Mouse (Mus musculus) lung, embryonic 14.5 days (tissue): ENCODE data around the gene Ckb. TPM values are rescaled to one million over a fixed set of nuclear protein-coding genes. Genes with fewer than 3 reads are reported as not detected.

Source experiments
- ATAC-seq: fragments of 200-750 bp; cut with Nextera tagmentation; 2 replicates; pipeline ENCODE4 v1.8.0; 2017; ENCODE audit warnings: mild to moderate bottlenecking, moderate TSS enrichment, moderate library complexity; ENCODE audit not compliant: insufficient read depth
- DNase-seq: peaks from one replicate; pipeline ENCODE4 v3.0.0-alpha.2; 2015
- H3K27ac ChIP-seq: fragments of 300-500 bp; sonication (generic); 2 replicates; pipeline ENCODE4 v1.5.1; 2014; ENCODE audit warnings: low read depth, mild to moderate bottlenecking, moderate library complexity
- H3K27me3 ChIP-seq: fragments of 300-500 bp; sonication (generic); 2 replicates; pipeline ENCODE4 v1.6.1; 2014; ENCODE audit warnings: low read length, control low read depth; ENCODE audit not compliant: insufficient read depth
- H3K36me3 ChIP-seq: fragments of 300-500 bp; sonication (generic); 2 replicates; pipeline ENCODE4 v1.6.1; 2014; ENCODE audit warnings: control low read depth; ENCODE audit not compliant: insufficient read depth
- H3K4me1 ChIP-seq: fragments of 300-500 bp; sonication (generic); 2 replicates; pipeline ENCODE4 v1.6.1; 2014; ENCODE audit warnings: antibody characterized with exemption, control low read depth; ENCODE audit not compliant: insufficient read depth
- H3K4me2 ChIP-seq: fragments of 300-500 bp; sonication (generic); 2 replicates; pipeline ENCODE4 v1.6.1; 2014; ENCODE audit warnings: mild to moderate bottlenecking
- H3K4me3 ChIP-seq: fragments of 300-500 bp; sonication (generic); 2 replicates; pipeline ENCODE4 v1.5.1; 2014; ENCODE audit warnings: low read depth, low read length
- H3K9ac ChIP-seq: fragments of 300-500 bp; sonication (generic); 2 replicates; pipeline ENCODE4 v1.6.1; 2014
- H3K9me3 ChIP-seq: fragments of 300-500 bp; sonication (generic); 2 replicates; pipeline ENCODE4 v1.6.1; 2016; ENCODE audit warnings: low read depth, low read length, control low read depth
- CTCF ChIP-seq: IDR thresholded peaks from 2 replicates; pipeline ENCODE4 v1.5.1; 2016; ENCODE audit warnings: antibody characterized with exemption, low read depth
- WGBS: fragments of 180-500 bp; shearing (Covaris S2); extraction: QIAGEN DNeasy Blood & Tissue Kit; methylation state at CpG from one replicate; pipeline ENCODE4 v1.1.7; 2014; 5-methylcytosine and 5-hydroxymethylcytosine counted together
- polyA plus RNA-seq: library from polyadenylated mRNA; unstranded; fragments of >200 nt; fragmentation: Nextera tagmentation; extraction: Ambion mirVana; gene quantifications from 2 replicates; pipeline ENCODE4 v1.2.1, GENCODE M21; 2014

The Ckb gene
- polyA plus RNA-seq, 1 experiment from 2014 or later: 217 TPM

- H3K36me3 ChIP-seq: peaks cover 44% of the 10 kb centered on the region
- no peak overlapping the region for H3K4me2 ChIP-seq
- no peak for ATAC-seq
- no peak overlapping the region for H3K9ac ChIP-seq
- H3K27me3 ChIP-seq: no peaks in the 10 kb centered on the region
- WGBS: 84% methylated on average over 10 of the region's 10 CpGs
- H3K9me3 ChIP-seq: no peaks in the 10 kb centered on the region
- no peak overlapping the region for H3K4me3 ChIP-seq
- TF ChIP-seq CTCF: no peak
- H3K27ac ChIP-seq: no peak overlapping the region
- no peak for DNase-seq
- 0 out of 2 replicates have a peak, but pooled peaks cover 4% of the 10 kb centered on the region for H3K4me1 ChIP-seq
Measured at GRCm38 (mm10) chr12:111710091-111710490, 38.0 kb upstream of the Ckb start.

GRCm38 (mm10) chr12:111708181-111708580 lies 36.0 kb upstream of the Ckb start:
- no peaks in the 10 kb centered on the region for H3K27me3 ChIP-seq
- no peak for TF ChIP-seq CTCF
- DNase-seq (peak; percentile 52), ATAC-seq (no peak)
- H3K4me3 ChIP-seq: no peak overlapping the region
- no peak overlapping the region for H3K4me2 ChIP-seq
- H3K9me3 ChIP-seq: no peaks in the 10 kb centered on the region
- H3K36me3 ChIP-seq: peaks cover 40% of the 10 kb centered on the region
- H3K9ac ChIP-seq: no peak overlapping the region
- H3K4me1 ChIP-seq: peaks cover 9% of the 10 kb centered on the region; the same call in 1 of the 2 replicates
- H3K27ac ChIP-seq: no peak overlapping the region
- WGBS: 65% methylated on average over 4 of the region's 4 CpGs

- ATAC-seq (no peak), DNase-seq (peak; percentile 37)
- H3K9me3 ChIP-seq: no peaks in the 10 kb centered on the region
- no peak overlapping the region for H3K4me2 ChIP-seq
- no peak overlapping the region for H3K4me3 ChIP-seq
- no peaks in the 10 kb centered on the region for H3K27me3 ChIP-seq
- no peak for TF ChIP-seq CTCF
- peaks cover 32% of the 10 kb centered on the region for H3K36me3 ChIP-seq
- H3K27ac ChIP-seq: peak overlapping the region; percentile 20; the same call in 1 of the 2 replicates
- H3K9ac ChIP-seq: no peak overlapping the region
- 35% methylated on average over 15 of the region's 15 CpGs for WGBS
- peaks cover 9% of the 10 kb centered on the region; the same call in 1 of the 2 replicates for H3K4me1 ChIP-seq
Measured at GRCm38 (mm10) chr12:111705186-111705973, 33.2 kb upstream of the Ckb start.

GRCm38 (mm10) chr12:111704609-111705008 lies 32.5 kb upstream of the Ckb start:
- peak; percentile 43; the same call in 1 of the 2 replicates for ATAC-seq
- no peak for TF ChIP-seq CTCF
- H3K27ac ChIP-seq: peak overlapping the region; percentile 18; the same call in 1 of the 2 replicates
- 43% methylated on average over 9 of the region's 9 CpGs for WGBS
- no peaks in the 10 kb centered on the region for H3K27me3 ChIP-seq
- H3K4me2 ChIP-seq: no peak overlapping the region
- H3K9ac ChIP-seq: no peak overlapping the region
- H3K4me3 ChIP-seq: no peak overlapping the region
- no peaks in the 10 kb centered on the region for H3K9me3 ChIP-seq
- H3K36me3 ChIP-seq: peaks cover 25% of the 10 kb centered on the region
- DNase-seq: no peak
- peaks cover 9% of the 10 kb centered on the region; the same call in 1 of the 2 replicates for H3K4me1 ChIP-seq

GRCm38 (mm10) chr12:111703301-111703700 lies 31.2 kb upstream of the Ckb start:
- no peaks in the 10 kb centered on the region for H3K27me3 ChIP-seq
- H3K9ac ChIP-seq: no peak overlapping the region
- no peak overlapping the region for H3K27ac ChIP-seq
- H3K4me2 ChIP-seq: no peak overlapping the region
- DNase-seq: no peak
- ATAC-seq: no peak
- H3K36me3 ChIP-seq: peaks cover 13% of the 10 kb centered on the region; the same call in 1 of the 2 replicates
- H3K4me1 ChIP-seq: peaks cover 9% of the 10 kb centered on the region; the same call in 1 of the 2 replicates
- no peak overlapping the region for H3K4me3 ChIP-seq
- WGBS: 77% methylated on average over 3 of the region's 3 CpGs
- TF ChIP-seq CTCF: no peak
- H3K9me3 ChIP-seq: no peaks in the 10 kb centered on the region

GRCm38 (mm10) chr12:111700920-111701458 lies 28.9 kb upstream of the Ckb start:
- no peak for ATAC-seq
- H3K27me3 ChIP-seq: no peaks in the 10 kb centered on the region
- H3K4me1 ChIP-seq: peaks cover 9% of the 10 kb centered on the region; the same call in 1 of the 2 replicates
- no peaks in the 10 kb centered on the region for H3K36me3 ChIP-seq
- 45% methylated on average over 9 of the region's 9 CpGs for WGBS
- no peak for DNase-seq
- no peak for TF ChIP-seq CTCF
- no peak overlapping the region for H3K4me2 ChIP-seq
- no peak overlapping the region for H3K9ac ChIP-seq
- H3K9me3 ChIP-seq: no peaks in the 10 kb centered on the region
- no peak overlapping the region for H3K27ac ChIP-seq
- no peak overlapping the region for H3K4me3 ChIP-seq

- ATAC-seq: no peak
- Histone ChIP-seq H3K4me1 (peaks cover 10% of the 10 kb centered on the region), H3K27me3 (no peaks in the 10 kb centered on the region), H3K9me3 (no peaks in the 10 kb centered on the region), H3K36me3 (no peaks in the 10 kb centered on the region), H3K4me3 (no peak overlapping the region), H3K9ac (no peak overlapping the region), H3K4me2 (no peak overlapping the region), H3K27ac (no peak overlapping the region)
- WGBS: 79% methylated on average over 4 of the region's 4 CpGs
- no peak for TF ChIP-seq CTCF
- no peak for DNase-seq
Measured at GRCm38 (mm10) chr12:111699542-111699941, 27.4 kb upstream of the Ckb start.
